Mouse (Mus musculus) ES-Bruce4 (cell line): ENCODE data around the gene Rps27l. TPM values are rescaled to one million over a fixed set of nuclear protein-coding genes. Genes with fewer than 3 reads are reported as not detected.
"Not testable (repeated sequence)": the region's sequence is repeated elsewhere in the genome, so short reads cannot be mapped to it uniquely, and the experiment has no call there.

Experiments used
- H3K27ac ChIP-seq: 2 replicates; pipeline ENCODE4 v1.5.1; 2012; ENCODE audit warnings: low read length, inconsistent platforms; ENCODE audit not compliant: insufficient read depth
- H3K27me3 ChIP-seq: 2 replicates; pipeline ENCODE4 v1.6.1; 2012; ENCODE audit warnings: mild to moderate bottlenecking, low read length, inconsistent platforms; ENCODE audit not compliant: control insufficient read depth, poor library complexity, insufficient read depth, severe bottlenecking
- H3K36me3 ChIP-seq: 2 replicates; pipeline ENCODE4 v1.6.1; 2012; ENCODE audit warnings: inconsistent platforms, mild to moderate bottlenecking, low read length, moderate library complexity; ENCODE audit not compliant: control insufficient read depth, poor library complexity, insufficient read depth, severe bottlenecking
- H3K4me1 ChIP-seq: one replicate; pipeline ENCODE4 v1.8.1; 2011; ENCODE audit warnings: low read length; ENCODE audit not compliant: control insufficient read depth, insufficient read depth
- H3K4me3 ChIP-seq: 2 replicates; pipeline ENCODE4 v1.5.1; 2011; ENCODE audit warnings: low read depth, mild to moderate bottlenecking, low read length
- H3K9ac ChIP-seq: 2 replicates; pipeline ENCODE4 v1.6.1; 2012; ENCODE audit warnings: low read depth, mild to moderate bottlenecking, inconsistent platforms; ENCODE audit not compliant: poor library complexity, severe bottlenecking
- H3K9me3 ChIP-seq: replicated peaks from 2 replicates; pipeline ENCODE4 v1.6.1; 2012; ENCODE audit warnings: mild to moderate bottlenecking, low read length, inconsistent platforms; ENCODE audit not compliant: control insufficient read depth, poor library complexity, insufficient read depth, severe bottlenecking
- CTCF ChIP-seq: IDR thresholded peaks from one replicate; pipeline ENCODE4 v1.8.1; 2011; ENCODE audit warnings: low read depth, low read length
- EP300 ChIP-seq: IDR thresholded peaks from 2 replicates; pipeline ENCODE4 v1.6.1; 2011; ENCODE audit warnings: low read depth, low read length; ENCODE audit not compliant: insufficient read depth
- POLR2A ChIP-seq: IDR thresholded peaks from one replicate; pipeline ENCODE4 v1.8.1; 2011; ENCODE audit warnings: low read length; ENCODE audit not compliant: insufficient read depth
- polyA plus RNA-seq: library from polyadenylated mRNA; stranded (reverse); fragments of >200 nt; gene quantifications from 2 replicates; pipeline ENCODE4 v1.2.4, GENCODE M21; 2011; ENCODE audit warnings: low read depth; ENCODE audit not compliant: missing spikeins, insufficient read depth, insufficient read length

Gene Rps27l
- polyA plus RNA-seq, 1 experiment, result 880 TPM

- Histone ChIP-seq H3K4me1 (no peaks in the 10 kb centered on the region), H3K9ac (no peak overlapping the region), H3K9me3 (no peaks in the 10 kb centered on the region)
These were observed 38.8 kb upstream of the Rps27l start for GRCm38 (mm10) chr9:66907126-66907525.

GRCm38 (mm10) chr9:66907746-66908397 lies 38.0 kb upstream of the Rps27l start:
- no peak overlapping the region for H3K4me3 ChIP-seq
- H3K36me3 ChIP-seq, result no peaks in the 10 kb centered on the region
- TF ChIP-seq POLR2A, result no peak
- no peak for TF ChIP-seq CTCF
- TF ChIP-seq EP300, result no peak
- H3K27me3 ChIP-seq, result no peaks in the 10 kb centered on the region
- no peak overlapping the region for H3K27ac ChIP-seq
- H3K9ac ChIP-seq, result no peak overlapping the region
- no peaks in the 10 kb centered on the region for H3K9me3 ChIP-seq
- H3K4me1 ChIP-seq, result no peaks in the 10 kb centered on the region

More at GRCm38 (mm10) chr9:66907126-66907525, 38.8 kb upstream of the Rps27l start:
- H3K27ac ChIP-seq, result no peak overlapping the region
- TF ChIP-seq EP300, result no peak
- no peak for TF ChIP-seq POLR2A
- no peak for TF ChIP-seq CTCF
- H3K4me3 ChIP-seq, result no peak overlapping the region
- H3K27me3 ChIP-seq, result no peaks in the 10 kb centered on the region
- no peaks in the 10 kb centered on the region for H3K36me3 ChIP-seq

GRCm38 (mm10) chr9:66909922-66910321 lies 36.0 kb upstream of the Rps27l start:
- no peaks in the 10 kb centered on the region for H3K4me1 ChIP-seq
- no peaks in the 10 kb centered on the region for H3K27me3 ChIP-seq
- H3K36me3 ChIP-seq, result no peaks in the 10 kb centered on the region
- TF ChIP-seq CTCF (no peak), EP300 (no peak), POLR2A (no peak)
- H3K9ac ChIP-seq, result no peak overlapping the region
- no peaks in the 10 kb centered on the region for H3K9me3 ChIP-seq
- H3K4me3 ChIP-seq, result no peak overlapping the region
- H3K27ac ChIP-seq, result no peak overlapping the region

- Histone ChIP-seq H3K36me3 (no peaks in the 10 kb centered on the region), H3K27ac (no peak overlapping the region), H3K27me3 (no peaks in the 10 kb centered on the region), H3K4me3 (no peak overlapping the region), H3K4me1 (no peaks in the 10 kb centered on the region), H3K9me3 (no peaks in the 10 kb centered on the region), H3K9ac (no peak overlapping the region)
- TF ChIP-seq EP300 (no peak), CTCF (no peak), POLR2A (no peak)
These were observed 35.2 kb upstream of the Rps27l start for GRCm38 (mm10) chr9:66910677-66911076.

GRCm38 (mm10) chr9:66912304-66912703 lies 33.6 kb upstream of the Rps27l start:
- no peaks in the 10 kb centered on the region for H3K27me3 ChIP-seq
- no peak overlapping the region for H3K27ac ChIP-seq
- H3K9me3 ChIP-seq, result no peaks in the 10 kb centered on the region
- H3K4me1 ChIP-seq, result no peaks in the 10 kb centered on the region
- H3K36me3 ChIP-seq, result no peaks in the 10 kb centered on the region
- TF ChIP-seq POLR2A, result no peak
- no peak for TF ChIP-seq CTCF
- TF ChIP-seq EP300, result no peak
- no peak overlapping the region for H3K9ac ChIP-seq
- H3K4me3 ChIP-seq, result no peak overlapping the region

GRCm38 (mm10) chr9:66913254-66913934 lies 32.5 kb upstream of the Rps27l start:
- H3K36me3 ChIP-seq, H3K27ac ChIP-seq, H3K4me3 ChIP-seq, H3K9me3 ChIP-seq, H3K4me1 ChIP-seq, H3K9ac ChIP-seq, H3K27me3 ChIP-seq: not testable (repeated sequence)
